Mouse (Mus musculus): ENCODE data around the gene Gpm6b.
A peak's percentile ranks its signal among the peaks of the same experiment; 100 is the strongest.

The Gpm6b gene

GRCm38 (mm10) chrX:166307437-166308222 is 68.9 kb downstream of the Gpm6b start:
- no peak for DNase-seq (ENCODE audit: low spot score)

GRCm38 (mm10) chrX:166308798-166309197 is 70.1 kb downstream of the Gpm6b start:
- no peak for DNase-seq (ENCODE audit: low spot score)

- DNase-seq (ENCODE audit: low spot score) = no peak
Observed at GRCm38 (mm10) chrX:166315251-166315650, 76.5 kb downstream of the Gpm6b start.

- no peak for DNase-seq (ENCODE audit: low spot score)
Observed at GRCm38 (mm10) chrX:166316552-166317375, 78.1 kb downstream of the Gpm6b start.

GRCm38 (mm10) chrX:166317376-166317679 is 78.6 kb downstream of the Gpm6b start:
- DNase-seq (ENCODE audit: low spot score) = no peak

GRCm38 (mm10) chrX:166323226-166323625 is 84.5 kb downstream of the Gpm6b start:
- DNase-seq (ENCODE audit: low spot score) = no peak

GRCm38 (mm10) chrX:166327621-166328020 is 88.9 kb downstream of the Gpm6b start:
- no peak for DNase-seq (ENCODE audit: low spot score)

- DNase-seq (ENCODE audit: low spot score) = no peak
Observed at GRCm38 (mm10) chrX:166328219-166328901, 89.6 kb downstream of the Gpm6b start.

- DNase-seq (ENCODE audit: low spot score) = no peak
Observed at GRCm38 (mm10) chrX:166328904-166329451, 90.3 kb downstream of the Gpm6b start.

- no peak for DNase-seq (ENCODE audit: low spot score)
Observed at GRCm38 (mm10) chrX:166334516-166335136, 95.9 kb downstream of the Gpm6b start.

- DNase-seq (ENCODE audit: low spot score) = no peak
Observed at GRCm38 (mm10) chrX:166338353-166338752, 99.6 kb downstream of the Gpm6b start.

GRCm38 (mm10) chrX:166338784-166339520 is 100.2 kb downstream of the Gpm6b start:
- peak; percentile 37 for DNase-seq (ENCODE audit: low spot score)

GRCm38 (mm10) chrX:166339911-166340310 is 101.2 kb downstream of the Gpm6b start:
- no peak for DNase-seq (ENCODE audit: low spot score)

GRCm38 (mm10) chrX:166341795-166342194 is 103.1 kb downstream of the Gpm6b start:
- DNase-seq (ENCODE audit: low spot score) = no peak

- no peak for DNase-seq (ENCODE audit: low spot score)
Observed at GRCm38 (mm10) chrX:166344228-166345015, 105.7 kb downstream of the Gpm6b start.

- no peak for DNase-seq (ENCODE audit: low spot score)
Observed at GRCm38 (mm10) chrX:166348086-166348485, 109.4 kb downstream of the Gpm6b start.

- no peak for DNase-seq (ENCODE audit: low spot score)
Observed at GRCm38 (mm10) chrX:166348634-166349033, 109.9 kb downstream of the Gpm6b start.

GRCm38 (mm10) chrX:166351790-166352189 is 113.1 kb downstream of the Gpm6b start:
- peak; percentile 55 for DNase-seq (ENCODE audit: low spot score)

- no peak for DNase-seq (ENCODE audit: low spot score)
Observed at GRCm38 (mm10) chrX:166353412-166353811, 114.7 kb downstream of the Gpm6b start.

- DNase-seq (ENCODE audit: low spot score) = no peak
Observed at GRCm38 (mm10) chrX:166354913-166355312, 116.2 kb downstream of the Gpm6b start.

Data from left cerebral cortex, adult 11 months (tissue).